Mouse (Mus musculus): ENCODE results near the gene Blzf1.

GRCm38 (mm10) chr1:164247971-164248370, 59.3 kb downstream of the Blzf1 start:
- TF ChIP-seq CTCF (conservative IDR thresholded peaks at IDR 0.05; ENCODE audit: low read length) (no peak), NANOG (IDR thresholded peaks at IDR 0.05; ENCODE audit: borderline replicate concordance, low read length) (no peak)

Data from E14TG2a.4 (cell line).